Mouse (Mus musculus) thymus, adult 2 months (tissue): Measurements from ENCODE around the gene Tnk1.

ENCODE experiments used
- CTCF ChIP-seq: fragments of 200-500 bp; IDR thresholded peaks from 2 replicates; pipeline ENCODE4 v1.5.1; 2012; ENCODE audit warnings: mild to moderate bottlenecking, control low read depth, low read length, moderate library complexity, borderline replicate concordance; ENCODE audit not compliant: control insufficient read depth, poor library complexity, insufficient read depth; ENCODE audit errors: extremely low read depth
- POLR2A ChIP-seq: fragments of 200-500 bp; IDR thresholded peaks from 2 replicates; pipeline ENCODE4 v1.6.1; 2012; ENCODE audit warnings: mild to moderate bottlenecking, low read length, control low read depth, moderate library complexity; ENCODE audit not compliant: control insufficient read depth, poor library complexity, insufficient read depth; ENCODE audit errors: extremely low read depth

DNA sequence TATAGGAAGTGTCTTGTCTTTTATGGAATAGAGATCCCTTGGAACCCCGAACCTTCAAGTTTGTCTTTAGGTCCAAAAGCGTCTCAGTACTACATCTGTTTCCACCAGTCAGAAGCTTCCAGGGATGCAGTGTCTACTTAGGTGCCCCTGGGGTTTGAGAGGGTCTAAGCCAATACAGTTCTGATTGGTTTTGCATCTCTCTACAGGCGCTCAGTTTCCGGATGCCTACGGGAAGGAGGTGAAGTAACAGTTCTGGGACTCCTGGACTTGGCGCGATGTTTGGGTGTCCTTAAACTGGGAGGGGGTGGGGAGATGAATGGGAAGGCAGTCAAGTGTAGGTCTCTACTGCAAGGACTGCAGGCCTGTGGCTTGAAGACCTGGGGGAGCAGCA, 19.8 kb downstream of the Tnk1 start:
- TF ChIP-seq POLR2A (no peak), CTCF (no peak)
